Mouse (Mus musculus): ENCODE results near the gene Hoxc5.

DNA sequence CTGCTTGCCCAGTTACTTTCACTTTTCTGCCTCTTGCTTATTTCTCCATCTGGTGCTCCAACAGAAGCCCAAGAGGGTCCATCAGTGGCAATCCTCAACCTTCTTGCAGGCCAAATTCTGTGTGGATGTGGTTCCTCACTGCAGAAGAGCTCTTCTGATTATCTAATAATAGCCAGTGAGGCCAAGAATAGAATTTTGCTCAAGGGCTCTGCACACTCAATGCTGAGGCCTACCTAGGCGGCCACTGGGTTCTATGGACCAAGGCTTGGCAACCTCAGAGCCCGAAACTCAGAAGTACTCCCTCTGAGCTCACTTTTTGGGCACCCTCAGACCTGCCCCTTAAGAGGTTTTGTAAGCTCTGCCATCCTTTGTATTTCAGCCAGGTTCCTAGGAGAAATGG is 34.1 kb downstream of the Hoxc5 start:
- no peak for TF ChIP-seq CTCF (IDR thresholded peaks at IDR 0.05; ENCODE audit: low read depth)
- TF ChIP-seq EP300 (IDR thresholded peaks at IDR 0.05; ENCODE audit: low read depth), result no peak
